Mouse (Mus musculus) brain, embryonic 14.5 days (tissue): Measurements from ENCODE around the gene Mdfi.

ENCODE experiments used
- CTCF ChIP-seq: fragments of 200-500 bp; IDR thresholded peaks from 2 replicates; pipeline ENCODE4 v1.5.1; 2012; ENCODE audit warnings: inconsistent platforms, mild to moderate bottlenecking, moderate library complexity, borderline replicate concordance; ENCODE audit not compliant: insufficient read depth, insufficient read length; ENCODE audit errors: extremely low read depth
- POLR2A ChIP-seq: fragments of 200-500 bp; IDR thresholded peaks from 2 replicates; pipeline ENCODE4 v1.6.1; 2012; ENCODE audit warnings: mild to moderate bottlenecking, inconsistent platforms, borderline replicate concordance; ENCODE audit not compliant: poor library complexity, insufficient read depth, insufficient read length, severe bottlenecking; ENCODE audit errors: extremely low read depth

DNA sequence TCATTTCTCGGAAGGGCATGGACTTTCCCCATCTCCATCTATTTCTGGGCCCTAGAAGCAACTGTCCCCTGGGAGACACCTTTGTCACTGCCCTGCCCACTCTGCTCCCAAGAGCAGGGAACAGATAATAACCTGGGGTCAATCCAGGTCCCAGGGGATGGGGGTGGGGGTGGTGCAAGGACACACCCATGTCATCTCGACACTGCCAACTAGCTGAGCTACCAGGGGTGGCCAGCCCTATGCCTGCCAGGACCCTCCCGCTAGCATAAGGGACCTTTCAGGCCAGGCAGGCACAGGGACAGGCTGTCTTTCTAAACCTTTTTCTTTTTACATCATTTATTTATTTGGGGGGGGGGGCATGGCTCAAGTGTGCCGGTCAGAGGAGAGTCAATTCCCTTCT lies 28.5 kb upstream of the Mdfi start:
- TF ChIP-seq POLR2A (no peak), CTCF (no peak)
